Mouse (Mus musculus) heart, postnatal 0 days (tissue): ENCODE results near the gene Gm49383. TPM values are rescaled to one million over a fixed set of nuclear protein-coding genes. Genes with fewer than 3 reads are reported as not detected.

Experiments used
- ATAC-seq: fragments of 200-750 bp; cut with Nextera tagmentation; 2 replicates; pipeline ENCODE4 v1.8.0; 2017; ENCODE audit warnings: low read depth, moderate number of reproducible peaks, moderate library complexity; ENCODE audit not compliant: insufficient read depth
- DNase-seq: peaks from one replicate; pipeline ENCODE4 v3.0.0-alpha.2; 2016; ENCODE audit warnings: low spot score
- H3K27ac ChIP-seq: fragments of 300-500 bp; sonication (generic); 2 replicates; pipeline ENCODE4 v1.5.1; 2014; ENCODE audit warnings: low read depth, mild to moderate bottlenecking
- H3K27me3 ChIP-seq: fragments of 300-500 bp; sonication (generic); 2 replicates; pipeline ENCODE4 v1.6.1; 2014; ENCODE audit warnings: low read length, mixed read lengths; ENCODE audit not compliant: control insufficient read depth, insufficient read depth
- H3K36me3 ChIP-seq: fragments of 300-500 bp; sonication (generic); replicated peaks from 2 replicates; pipeline ENCODE4 v1.6.1; 2014; ENCODE audit warnings: low read length, mixed read lengths; ENCODE audit not compliant: control insufficient read depth, insufficient read depth
- H3K4me1 ChIP-seq: fragments of 300-500 bp; sonication (generic); 2 replicates; pipeline ENCODE4 v1.6.1; 2014; ENCODE audit warnings: antibody characterized with exemption; ENCODE audit not compliant: control insufficient read depth, insufficient read depth
- H3K4me2 ChIP-seq: fragments of 300-500 bp; sonication (generic); 2 replicates; pipeline ENCODE4 v1.6.1; 2014; ENCODE audit warnings: low read depth, mild to moderate bottlenecking, low read length, moderate library complexity
- H3K4me3 ChIP-seq: fragments of 300-500 bp; sonication (generic); 2 replicates; pipeline ENCODE4 v1.5.1; 2014; ENCODE audit warnings: low read depth, low read length
- H3K9ac ChIP-seq: fragments of 300-500 bp; sonication (generic); replicated peaks from 2 replicates; pipeline ENCODE4 v1.6.1; 2014; ENCODE audit warnings: low read depth, low read length, mixed read lengths
- H3K9me3 ChIP-seq: fragments of 300-500 bp; sonication (generic); replicated peaks from 2 replicates; pipeline ENCODE4 v1.6.1; 2016; ENCODE audit warnings: low read length; ENCODE audit not compliant: control insufficient read depth
- CTCF ChIP-seq: IDR thresholded peaks from 2 replicates; pipeline ENCODE4 v1.5.1; 2016; ENCODE audit warnings: antibody characterized with exemption, control low read depth, low read depth
- EP300 ChIP-seq: IDR thresholded peaks from 2 replicates; pipeline ENCODE4 v1.6.1; 2016; ENCODE audit warnings: antibody characterized with exemption, low read depth
- WGBS: fragments of 180-500 bp; shearing (Covaris S2); extraction: QIAGEN DNeasy Blood & Tissue Kit; methylation state at CpG from one replicate; pipeline ENCODE4 v1.1.7; 2014; 5-methylcytosine and 5-hydroxymethylcytosine counted together
- polyA plus RNA-seq: library from polyadenylated mRNA; unstranded; fragments of >200 nt; fragmentation: Nextera tagmentation; extraction: Ambion mirVana; gene quantifications from 2 replicates; pipeline ENCODE4 v1.2.1, GENCODE M21; 2015
- total RNA-seq: library from RNA; depleted of rRNA; stranded (reverse); fragments of >200 nt; gene quantifications from 2 replicates; pipeline ENCODE4 v1.2.3, GENCODE M21; 2014; ENCODE audit warnings: low replicate concordance

Gm49383 gene
- total and polyA plus RNA-seq, 2 experiments from 2014 or later = 6.3 to 7.9 TPM

- ATAC-seq (no peak), DNase-seq (no peak)
- Histone ChIP-seq H3K4me3 (no peak overlapping the region), H3K9me3 (no peaks in the 10 kb centered on the region), H3K27ac (0 out of 2 replicates have a peak overlapping the region, but pooled peaks have one; percentile 20), H3K4me2 (no peak overlapping the region), H3K4me1 (peaks cover 21% of the 10 kb centered on the region), H3K27me3 (no peaks in the 10 kb centered on the region), H3K36me3 (peaks cover 22% of the 10 kb centered on the region; the same call in 1 of the 2 replicates), H3K9ac (no peak overlapping the region)
- 50% methylated on average over 5 of the region's 5 CpGs for WGBS
- TF ChIP-seq EP300 = no peak
- no peak for TF ChIP-seq CTCF
These were observed 10.0 kb downstream of the Gm49383 start for GRCm38 (mm10) chr12:69186811-69187471.

DNA sequence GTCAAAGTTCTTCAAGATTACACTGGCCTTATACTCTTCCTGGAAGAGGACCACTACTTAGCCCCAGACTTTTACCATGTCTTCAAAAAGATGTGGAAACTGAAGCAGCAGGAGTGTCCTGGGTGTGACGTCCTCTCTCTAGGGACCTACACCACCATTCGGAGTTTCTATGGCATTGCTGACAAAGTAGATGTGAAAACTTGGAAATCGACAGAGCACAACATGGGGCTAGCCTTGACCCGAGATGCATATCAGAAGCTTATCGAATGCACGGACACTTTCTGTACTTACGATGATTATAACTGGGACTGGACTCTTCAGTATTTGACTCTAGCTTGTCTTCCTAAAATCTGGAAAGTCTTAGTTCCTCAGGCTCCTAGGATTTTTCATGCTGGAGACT, 11.5 kb downstream of the Gm49383 start:
- H3K4me1 ChIP-seq = peaks cover 21% of the 10 kb centered on the region
- TF ChIP-seq CTCF (no peak), EP300 (no peak)
- H3K4me2 ChIP-seq = peak overlapping the region; percentile 97
- H3K27me3 ChIP-seq = no peaks in the 10 kb centered on the region
- H3K9ac ChIP-seq = peak overlapping the region; percentile 85
- no peaks in the 10 kb centered on the region for H3K9me3 ChIP-seq
- ATAC-seq (no peak), DNase-seq (no peak)
- WGBS = 58% methylated on average over 7 of the region's 7 CpGs
- peak overlapping the region; percentile 84 for H3K4me3 ChIP-seq
- H3K27ac ChIP-seq = no peak overlapping the region
- peaks cover 19% of the 10 kb centered on the region; the same call in 1 of the 2 replicates for H3K36me3 ChIP-seq

DNA sequence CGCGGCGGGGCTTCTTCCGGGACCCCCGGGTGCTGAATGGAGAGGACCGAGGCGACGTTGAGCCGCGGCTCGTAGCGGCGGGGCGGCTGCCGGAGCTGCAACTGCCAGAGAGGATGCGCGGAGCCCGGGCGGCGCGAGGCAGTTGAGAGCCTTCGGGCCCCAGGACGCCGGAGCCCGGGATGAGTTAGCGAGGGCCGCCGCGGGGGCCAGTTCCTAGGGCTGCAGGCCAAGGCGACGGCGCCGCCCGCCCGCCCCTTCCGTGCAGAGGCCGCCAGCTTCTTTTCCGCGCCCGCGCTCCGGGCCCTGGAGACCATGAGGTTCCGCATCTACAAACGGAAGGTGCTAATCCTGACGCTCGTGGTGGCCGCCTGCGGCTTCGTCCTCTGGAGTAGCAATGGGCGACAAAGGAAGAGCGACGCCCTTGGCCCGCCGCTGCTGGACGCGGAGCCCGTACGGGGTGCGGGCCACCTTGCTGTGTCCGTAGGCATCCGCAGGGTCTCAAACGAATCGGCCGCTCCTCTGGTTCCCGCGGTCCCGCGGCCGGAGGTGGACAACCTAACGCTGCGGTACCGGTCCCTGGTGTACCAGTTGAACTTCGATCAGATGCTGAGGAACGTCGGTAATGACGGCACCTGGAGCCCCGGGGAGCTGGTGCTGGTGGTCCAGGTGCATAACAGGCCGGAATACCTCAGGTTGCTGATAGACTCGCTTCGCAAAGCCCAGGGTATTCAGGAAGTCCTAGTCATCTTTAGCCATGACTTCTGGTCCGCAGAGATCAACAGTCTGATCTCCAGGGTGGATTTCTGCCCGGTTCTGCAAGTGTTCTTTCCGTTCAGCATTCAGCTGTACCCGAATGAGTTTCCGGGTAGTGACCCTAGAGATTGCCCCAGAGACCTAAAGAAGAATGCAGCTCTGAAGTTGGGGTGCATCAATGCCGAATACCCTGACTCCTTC, 12.3 kb downstream of the Gm49383 start:
- Histone ChIP-seq H3K4me2 (peak overlapping the region; percentile 97), H3K4me1 (peaks cover 21% of the 10 kb centered on the region), H3K9ac (peak overlapping the region; percentile 85), H3K27me3 (no peaks in the 10 kb centered on the region), H3K27ac (peak overlapping the region; percentile 91), H3K36me3 (peaks cover 15% of the 10 kb centered on the region; the same call in 1 of the 2 replicates), H3K4me3 (peak overlapping the region; percentile 84), H3K9me3 (no peaks in the 10 kb centered on the region)
- TF ChIP-seq CTCF (no peak), EP300 (no peak)
- DNase-seq (peak; percentile 36), ATAC-seq (peak; percentile 48)
- under 1% methylated on average over 85 of the region's 86 CpGs for WGBS

DNA sequence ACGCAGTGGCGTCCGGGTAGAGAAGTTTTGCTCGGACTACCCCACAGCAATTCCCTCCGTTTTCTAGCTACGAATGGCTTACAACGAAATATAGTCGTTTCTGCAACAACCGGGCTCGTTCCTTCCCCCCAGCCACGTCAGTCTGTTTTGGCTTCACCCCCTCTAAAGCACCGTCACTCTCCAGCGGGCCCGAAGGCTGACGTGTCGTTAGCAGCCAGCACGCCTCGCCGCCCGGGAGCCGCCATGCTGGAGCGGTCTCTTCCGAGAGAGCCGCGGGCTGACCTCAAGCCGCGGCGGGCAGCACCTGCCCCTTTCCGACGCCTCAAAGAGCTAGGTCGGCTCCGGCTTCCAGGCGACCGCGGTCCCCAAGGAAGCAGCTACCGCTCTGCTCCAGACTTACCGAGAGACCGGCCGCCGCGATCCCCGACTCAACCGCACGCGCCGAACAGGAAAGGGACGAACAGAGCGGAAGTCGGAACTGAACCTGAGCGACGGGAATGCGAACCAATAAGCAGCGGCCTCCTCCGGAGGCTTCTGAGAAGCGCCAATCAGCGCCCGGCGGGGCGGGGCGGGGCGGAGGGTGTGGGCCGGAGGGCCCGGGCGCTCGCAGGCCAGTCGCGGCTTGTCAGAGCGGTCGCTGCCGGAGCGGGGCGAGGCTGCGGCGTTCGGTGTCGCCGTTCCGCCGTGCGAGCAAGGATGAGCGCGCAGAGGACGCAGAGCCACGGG, 13.2 kb downstream of the Gm49383 start, which contains the start of the genes Rpl36al and Mgat2:
Gene Rpl36al, minus strand, starts transcription at position 501 of the 726 bp plus-strand sequence.
Gene Mgat2, plus strand, starts transcription at position 575 of the 726 bp plus-strand sequence.
- WGBS = under 1% methylated on average over 81 of the region's 84 CpGs
- Histone ChIP-seq H3K4me1 (peaks cover 21% of the 10 kb centered on the region), H3K9me3 (no peaks in the 10 kb centered on the region), H3K4me2 (peak within 1 kb of the TSS; percentile 97), H3K4me3 (peak within 1 kb of the TSS; percentile 84), H3K27me3 (no peaks in the 10 kb centered on the region), H3K27ac (peak within 1 kb of the TSS; percentile 91), H3K36me3 (peaks cover 12% of the 10 kb centered on the region; the same call in 1 of the 2 replicates), H3K9ac (peak within 1 kb of the TSS; percentile 85)
- ATAC-seq (peak; percentile 99), DNase-seq (peak; percentile 97)
- TF ChIP-seq CTCF (no peak), EP300 (no peak)

- Histone ChIP-seq H3K27me3 (no peaks in the 10 kb centered on the region), H3K4me3 (no peak overlapping the region), H3K4me2 (no peak overlapping the region), H3K27ac (no peak overlapping the region), H3K36me3 (no peaks in the 10 kb centered on the region; the same call in 1 of the 2 replicates), H3K9me3 (no peaks in the 10 kb centered on the region), H3K9ac (no peak overlapping the region), H3K4me1 (peaks cover 14% of the 10 kb centered on the region)
- DNase-seq = no peak
- ATAC-seq = no peak
- 86% methylated on average over 4 of the region's 4 CpGs for WGBS
- no peak for TF ChIP-seq EP300
These were observed 15.1 kb downstream of the Gm49383 start for GRCm38 (mm10) chr12:69181800-69182199.
